Mouse (Mus musculus) cortical plate, adult 2 months (tissue): ENCODE results near the gene Pcid2. TPM values are rescaled to one million over a fixed set of nuclear protein-coding genes. Genes with fewer than 3 reads are reported as not detected.
"Not testable (repeated sequence)": the region's sequence is repeated elsewhere in the genome, so short reads cannot be mapped to it uniquely, and the experiment has no call there.

Experiments used
- H3K27ac ChIP-seq: fragments of 200-500 bp; 2 replicates; pipeline ENCODE4 v1.5.1; 2012; ENCODE audit warnings: low read length, control low read depth, inconsistent platforms; ENCODE audit not compliant: insufficient read depth
- H3K4me1 ChIP-seq: fragments of 200-500 bp; 2 replicates; pipeline ENCODE4 v1.6.1; 2011; ENCODE audit warnings: low read length; ENCODE audit not compliant: control insufficient read depth, insufficient read depth
- H3K4me3 ChIP-seq: fragments of 200-500 bp; 2 replicates; pipeline ENCODE4 v1.5.1; 2011; ENCODE audit warnings: mild to moderate bottlenecking, low read length, control low read depth; ENCODE audit not compliant: insufficient read depth
- CTCF ChIP-seq: fragments of 200-500 bp; IDR thresholded peaks from 2 replicates; pipeline ENCODE4 v1.5.1; 2011; ENCODE audit warnings: mild to moderate bottlenecking, control low read depth, low read length; ENCODE audit not compliant: insufficient read depth; ENCODE audit errors: extremely low read depth
- POLR2A ChIP-seq: fragments of 200-500 bp; IDR thresholded peaks from 2 replicates; pipeline ENCODE4 v1.6.1; 2011; ENCODE audit warnings: mild to moderate bottlenecking, low read length, control low read depth; ENCODE audit not compliant: insufficient read depth; ENCODE audit errors: extremely low read depth
- polyA plus RNA-seq: library from polyadenylated mRNA; depleted of rRNA; stranded (reverse); fragments of >200 nt; gene quantifications from 2 replicates; pipeline ENCODE4 v1.2.3, GENCODE M21; 2012

Pcid2 gene
- polyA plus RNA-seq, 1 experiment = 32.8 TPM

- Histone ChIP-seq H3K4me3 (no peak overlapping the region), H3K4me1 (0 out of 2 replicates have a peak, but pooled peaks cover 2% of the 10 kb centered on the region)
- TF ChIP-seq POLR2A = no peak
- no peak for TF ChIP-seq CTCF
Measured at GRCm38 (mm10) chr8:13077542-13077941, 27.7 kb downstream of the Pcid2 start.

GRCm38 (mm10) chr8:13075579-13075978, 29.7 kb downstream of the Pcid2 start:
- not testable (repeated sequence) for H3K4me1 ChIP-seq, H3K4me3 ChIP-seq, H3K27ac ChIP-seq

More at GRCm38 (mm10) chr8:13077542-13077941, 27.7 kb downstream of the Pcid2 start:
- H3K27ac ChIP-seq = no peak overlapping the region

GRCm38 (mm10) chr8:13075044-13075443, 30.2 kb downstream of the Pcid2 start:
- Histone ChIP-seq H3K4me3 (no peak overlapping the region), H3K27ac (no peak overlapping the region), H3K4me1 (0 out of 2 replicates have a peak, but pooled peaks cover 2% of the 10 kb centered on the region)
- TF ChIP-seq CTCF (no peak), POLR2A (no peak)

GRCm38 (mm10) chr8:13073255-13073654, 32.0 kb downstream of the Pcid2 start:
- no peak overlapping the region for H3K27ac ChIP-seq
- TF ChIP-seq POLR2A (no peak), CTCF (no peak)

GRCm38 (mm10) chr8:13063112-13063511, 42.1 kb downstream of the Pcid2 start:
- Histone ChIP-seq H3K4me3 (no peak overlapping the region), H3K4me1 (no peaks in the 10 kb centered on the region), H3K27ac (no peak overlapping the region)
- TF ChIP-seq POLR2A (no peak), CTCF (no peak)

More at GRCm38 (mm10) chr8:13073255-13073654, 32.0 kb downstream of the Pcid2 start:
- Histone ChIP-seq H3K4me1 (0 out of 2 replicates have a peak, but pooled peaks cover 2% of the 10 kb centered on the region), H3K4me3 (no peak overlapping the region)

- Histone ChIP-seq H3K4me1 (no peaks in the 10 kb centered on the region), H3K27ac (no peak within 1 kb of the TSS), H3K4me3 (no peak within 1 kb of the TSS)
- no peak for TF ChIP-seq POLR2A
- no peak for TF ChIP-seq CTCF
Measured at GRCm38 (mm10) chr8:13060441-13061150, 44.7 kb downstream of the Pcid2 start, which contains the start of gene Proz. TSS of gene Proz (plus strand) at chr8:13060914.

- no peak overlapping the region for H3K27ac ChIP-seq
- H3K4me3 ChIP-seq = no peak overlapping the region
- TF ChIP-seq POLR2A = no peak
- no peak for TF ChIP-seq CTCF
- H3K4me1 ChIP-seq = no peaks in the 10 kb centered on the region
Measured at GRCm38 (mm10) chr8:13057351-13057750, 47.9 kb downstream of the Pcid2 start.

- TF ChIP-seq POLR2A (no peak), CTCF (no peak)
- no peak overlapping the region for H3K4me3 ChIP-seq
- no peaks in the 10 kb centered on the region for H3K4me1 ChIP-seq
- no peak overlapping the region for H3K27ac ChIP-seq
Measured at GRCm38 (mm10) chr8:13050550-13050949, 54.7 kb downstream of the Pcid2 start.

- TF ChIP-seq CTCF = no peak
- TF ChIP-seq POLR2A = no peak
- no peak overlapping the region for H3K4me3 ChIP-seq
- no peaks in the 10 kb centered on the region for H3K4me1 ChIP-seq
- no peak overlapping the region for H3K27ac ChIP-seq
Measured at GRCm38 (mm10) chr8:13047652-13048051, 57.6 kb downstream of the Pcid2 start.

GRCm38 (mm10) chr8:13041459-13041858, 63.8 kb downstream of the Pcid2 start:
- TF ChIP-seq POLR2A (no peak), CTCF (no peak)
- H3K4me3 ChIP-seq = no peak overlapping the region
- H3K4me1 ChIP-seq = peaks cover under 1% of the 10 kb centered on the region
- no peak overlapping the region for H3K27ac ChIP-seq

GRCm38 (mm10) chr8:13039054-13039453, 66.2 kb downstream of the Pcid2 start:
- no peak overlapping the region for H3K4me3 ChIP-seq
- H3K4me1 ChIP-seq = peaks cover 4% of the 10 kb centered on the region
- TF ChIP-seq CTCF = no peak
- TF ChIP-seq POLR2A = no peak
- no peak overlapping the region for H3K27ac ChIP-seq

- H3K4me3 ChIP-seq = no peak overlapping the region
- H3K27ac ChIP-seq = no peak overlapping the region
- no peak for TF ChIP-seq CTCF
- TF ChIP-seq POLR2A = no peak
- peaks cover 4% of the 10 kb centered on the region for H3K4me1 ChIP-seq
Measured at GRCm38 (mm10) chr8:13037569-13037968, 67.7 kb downstream of the Pcid2 start.
